Mouse (Mus musculus): Measurements from ENCODE around the gene Acp5.

Acp5 gene

DNA sequence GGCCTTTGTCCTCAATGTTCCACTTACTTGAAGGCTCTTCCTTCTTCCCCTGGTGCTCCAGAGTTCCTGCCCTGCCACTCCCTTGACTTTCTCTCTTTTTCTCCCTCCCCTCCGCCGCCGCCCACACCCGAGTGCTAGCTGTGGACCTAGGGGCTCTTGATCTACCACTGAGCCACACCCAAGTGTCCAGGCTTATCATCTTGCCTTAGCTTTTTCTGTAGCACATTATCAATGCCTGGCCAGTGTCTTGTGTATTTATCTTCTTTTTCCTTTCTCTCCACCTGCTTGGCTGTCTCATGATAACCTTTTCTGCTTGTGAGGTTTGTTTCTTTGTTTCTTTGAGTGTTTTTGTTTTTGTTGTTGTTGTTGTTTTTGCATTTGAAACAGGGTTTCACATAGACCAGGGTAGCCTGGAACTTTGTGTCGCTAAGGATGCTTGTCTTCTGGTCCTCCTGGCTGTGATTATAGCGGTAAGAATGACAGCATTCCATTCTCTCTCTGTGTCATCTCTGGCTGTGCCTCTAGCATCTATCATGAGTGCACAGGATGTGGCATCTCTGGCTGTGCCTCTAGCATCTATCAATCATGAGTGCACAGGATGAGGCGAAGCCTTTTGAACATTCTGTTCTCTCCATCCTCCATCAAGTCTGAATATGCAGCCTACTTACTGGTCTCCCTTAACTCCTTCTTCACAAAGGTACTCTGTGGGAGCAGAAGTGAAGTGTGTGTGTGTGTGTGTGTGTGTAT, at the start of gene Acp5:
Gene Acp5 (minus strand): TSS at position 68 of the 747 bp plus-strand sequence.
- in situ Hi-C loops (cut with MboI): no loop called here

DNA sequence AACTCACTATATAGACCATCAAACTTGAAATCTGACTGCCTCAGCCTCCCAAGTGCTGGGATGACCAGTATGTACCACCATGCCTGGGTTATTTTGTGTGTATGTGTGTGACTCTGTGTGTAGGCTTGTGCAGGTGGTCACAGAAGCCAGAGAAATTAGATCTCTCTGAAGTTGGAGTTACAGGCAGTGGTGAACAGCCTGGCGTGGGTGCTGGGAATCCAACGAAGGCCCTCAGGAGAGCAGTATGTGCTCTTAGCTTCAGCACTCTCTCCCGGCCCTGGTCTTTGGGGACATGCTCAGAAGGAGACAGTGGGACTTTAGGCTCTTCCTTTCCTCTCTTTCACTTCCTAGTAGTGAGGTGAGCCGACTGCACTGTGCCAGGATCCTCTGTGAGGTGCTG, 36.8 kb upstream of the Acp5 start:
- in situ Hi-C loops (cut with MboI): no loop called here

DNA sequence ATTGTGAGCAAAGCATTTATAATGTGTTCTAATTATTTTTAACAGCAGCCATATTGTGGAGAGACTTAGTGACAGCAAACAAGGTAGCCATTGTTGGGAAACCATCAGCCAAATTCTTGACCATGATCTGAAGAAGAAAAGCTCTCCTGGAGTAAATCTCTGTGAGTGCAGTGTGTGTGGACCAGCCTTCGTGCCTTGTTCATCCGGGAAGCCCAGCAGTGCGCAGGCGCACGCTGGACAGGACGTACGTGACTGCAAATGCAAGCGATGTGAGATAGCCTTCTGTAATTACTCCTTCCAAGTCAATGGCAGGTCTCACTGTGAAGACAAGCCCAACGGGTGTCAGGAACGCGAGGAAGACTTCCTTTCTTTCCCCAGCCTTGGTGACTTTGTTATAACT, 33.8 kb upstream of the Acp5 start:
- in situ Hi-C loops (cut with MboI): no loop called here

DNA sequence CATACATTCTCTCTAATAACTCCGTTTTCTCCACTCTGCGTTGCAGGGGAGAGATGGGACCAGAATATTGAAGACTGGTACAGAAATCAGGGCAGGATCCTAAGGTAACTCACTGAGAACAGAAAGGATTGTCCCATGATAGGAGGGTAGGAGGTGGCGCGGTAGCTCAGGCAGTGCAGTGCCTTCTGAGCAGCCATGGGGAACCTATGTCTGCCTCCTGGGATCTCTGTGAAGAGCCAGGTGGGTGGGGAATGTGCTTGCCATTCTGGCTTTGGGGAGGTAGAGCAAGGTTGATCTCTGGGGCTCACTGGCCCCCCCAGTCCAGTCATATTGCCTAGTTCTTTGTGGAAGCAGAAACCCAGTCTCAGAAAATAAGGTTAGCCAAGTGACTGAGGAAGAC, 32.2 kb upstream of the Acp5 start:
- in situ Hi-C loops (cut with MboI): no loop called here

DNA sequence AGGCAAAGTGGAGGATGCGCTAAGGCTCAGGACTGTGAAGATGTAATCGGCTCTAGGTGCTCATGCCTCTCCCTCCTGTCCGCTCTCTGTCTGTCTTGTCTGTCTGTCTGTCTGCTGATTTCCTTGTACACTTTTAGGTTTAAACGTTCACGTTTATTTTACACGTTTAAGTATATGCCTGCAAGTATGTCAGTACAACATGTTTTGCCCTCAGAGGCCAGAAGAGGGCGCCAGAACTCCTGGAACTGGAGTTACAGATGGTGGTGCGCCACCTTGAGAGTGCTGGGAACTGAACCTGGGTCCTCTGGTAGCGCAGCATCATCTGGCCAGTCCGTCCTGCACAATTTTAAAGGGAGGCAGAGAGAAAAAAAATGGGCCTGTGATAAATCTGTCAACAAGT, 31.2 kb upstream of the Acp5 start:
- in situ Hi-C loops (cut with MboI): no loop called here

DNA sequence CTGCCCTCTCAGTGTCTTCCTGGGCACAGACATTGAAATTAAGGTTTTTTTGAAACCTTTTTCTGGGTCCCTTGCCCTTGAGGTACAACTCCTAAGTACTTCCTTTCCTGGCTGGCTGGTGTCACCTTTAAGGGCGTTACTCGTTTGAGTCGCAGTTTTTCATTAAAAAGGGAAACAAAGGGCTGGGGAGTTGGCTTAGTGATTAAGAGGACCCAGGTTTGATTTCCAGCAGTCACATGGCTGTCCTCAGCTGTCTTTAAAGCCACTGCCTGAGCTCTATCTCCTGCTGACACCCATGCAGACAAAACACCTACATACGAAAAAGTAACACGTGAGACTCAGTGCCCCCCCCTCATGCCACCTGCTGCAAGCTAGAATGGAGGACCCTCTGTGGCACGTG, 30.5 kb upstream of the Acp5 start:
- in situ Hi-C loops (cut with MboI): no loop called here

DNA sequence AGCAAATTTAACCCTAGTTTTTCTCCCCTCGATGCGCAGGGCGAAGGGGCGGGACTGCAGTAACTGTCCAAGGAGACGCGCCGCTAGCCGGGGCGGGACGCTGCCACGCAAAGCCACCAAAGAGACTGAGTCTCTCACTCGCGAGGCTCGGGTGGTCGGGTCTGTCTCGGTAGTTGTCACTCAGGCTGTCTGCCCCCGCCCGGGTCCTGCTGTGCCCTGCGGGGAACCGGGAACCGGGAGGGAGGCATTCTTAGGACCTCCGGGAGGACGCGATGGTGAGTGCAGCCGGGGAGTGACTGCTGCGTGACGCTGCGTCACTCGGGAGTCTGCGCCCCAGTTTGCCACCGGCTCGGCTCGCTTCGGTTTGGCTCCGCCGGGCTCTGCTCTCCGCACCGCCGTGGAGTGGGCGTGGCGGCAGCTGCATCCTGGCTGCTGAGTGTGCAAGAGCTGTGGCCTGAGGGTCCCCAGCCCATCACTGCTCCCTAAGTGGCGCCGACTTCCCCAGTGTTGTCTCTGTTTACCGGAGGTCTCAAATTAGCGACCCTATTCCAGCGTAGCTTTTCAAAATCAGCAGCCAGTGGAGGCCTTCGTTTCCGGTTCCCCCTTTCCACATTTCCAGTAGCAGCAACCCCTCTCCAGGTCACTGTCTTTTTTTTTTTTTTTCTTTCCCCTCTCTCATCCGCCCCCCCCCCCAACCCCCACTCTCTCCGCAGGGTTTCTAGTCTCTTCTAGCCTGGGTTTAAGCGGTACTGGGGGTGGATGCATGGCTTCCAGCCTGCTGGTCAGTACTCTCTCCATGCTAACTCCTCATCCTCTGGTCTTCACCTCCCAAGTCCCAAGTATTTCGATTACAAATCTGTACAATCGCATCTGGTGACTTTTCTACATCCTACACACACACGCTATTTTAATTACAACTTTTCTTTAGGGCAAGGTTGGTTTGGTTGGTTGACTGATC, 29.5 kb upstream of the Acp5 start:
- in situ Hi-C loops (cut with MboI): no loop called here

DNA sequence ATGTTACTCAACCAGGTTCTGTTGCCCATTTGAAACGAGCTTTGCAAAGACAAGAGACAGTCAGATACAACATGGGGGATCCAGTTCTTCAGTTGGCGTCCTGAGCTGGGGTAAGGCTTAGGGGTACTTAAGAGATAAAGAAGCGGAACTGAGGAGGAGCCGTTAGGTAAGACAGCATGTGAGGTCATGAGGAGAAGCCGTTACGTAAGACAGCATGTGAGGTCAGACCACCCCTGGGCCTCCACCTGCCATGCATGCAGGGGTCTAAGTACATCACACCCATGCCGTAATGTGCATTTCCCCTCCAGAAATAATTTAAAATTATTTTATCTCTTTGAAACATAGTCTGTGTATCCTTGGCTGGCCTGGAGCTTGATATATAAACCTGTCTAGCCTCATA, 27.4 kb upstream of the Acp5 start:
- in situ Hi-C loops (cut with MboI): no loop called here

DNA sequence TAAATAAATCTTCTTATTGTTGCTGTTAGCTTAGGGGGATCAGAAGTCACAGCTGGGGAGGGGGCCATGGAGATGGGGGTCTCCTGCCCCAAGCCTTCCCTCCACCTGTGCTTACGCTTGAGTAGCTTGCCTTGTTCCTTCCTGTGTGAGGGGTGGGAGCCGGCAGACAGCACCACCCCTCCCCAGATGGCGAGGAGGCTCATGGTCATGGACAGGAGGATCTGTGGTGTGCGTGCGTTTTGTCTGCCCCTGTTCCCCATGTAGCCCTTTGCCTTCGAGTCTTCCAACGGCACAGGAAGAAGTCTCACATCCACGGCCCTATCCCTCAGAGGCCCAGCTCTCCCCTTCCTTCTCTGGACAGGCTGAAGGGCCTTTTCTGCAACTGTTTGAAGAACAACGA, 26.8 kb upstream of the Acp5 start:
- in situ Hi-C loops (cut with MboI): no loop called here

DNA sequence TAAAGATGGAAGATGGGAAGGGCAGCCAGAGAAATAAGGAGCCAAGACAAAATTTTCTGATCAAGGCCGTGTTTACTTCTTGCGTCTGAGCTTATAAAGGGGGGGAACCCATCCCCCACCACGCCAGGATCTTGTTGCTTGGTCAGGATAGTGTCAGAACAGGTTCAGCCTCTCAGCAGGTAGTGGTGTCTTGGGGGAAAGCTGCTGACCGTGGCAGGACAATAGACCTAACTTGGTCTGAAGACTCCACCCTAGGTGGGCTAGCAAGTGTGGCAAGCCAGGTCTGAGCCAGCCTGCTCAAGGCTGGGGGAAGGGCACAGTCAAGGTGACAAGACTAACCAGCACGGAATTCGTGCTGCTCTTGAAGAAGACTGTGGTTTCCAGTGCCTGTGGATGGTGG, 25.8 kb upstream of the Acp5 start:
- in situ Hi-C loops (cut with MboI): no loop called here

DNA sequence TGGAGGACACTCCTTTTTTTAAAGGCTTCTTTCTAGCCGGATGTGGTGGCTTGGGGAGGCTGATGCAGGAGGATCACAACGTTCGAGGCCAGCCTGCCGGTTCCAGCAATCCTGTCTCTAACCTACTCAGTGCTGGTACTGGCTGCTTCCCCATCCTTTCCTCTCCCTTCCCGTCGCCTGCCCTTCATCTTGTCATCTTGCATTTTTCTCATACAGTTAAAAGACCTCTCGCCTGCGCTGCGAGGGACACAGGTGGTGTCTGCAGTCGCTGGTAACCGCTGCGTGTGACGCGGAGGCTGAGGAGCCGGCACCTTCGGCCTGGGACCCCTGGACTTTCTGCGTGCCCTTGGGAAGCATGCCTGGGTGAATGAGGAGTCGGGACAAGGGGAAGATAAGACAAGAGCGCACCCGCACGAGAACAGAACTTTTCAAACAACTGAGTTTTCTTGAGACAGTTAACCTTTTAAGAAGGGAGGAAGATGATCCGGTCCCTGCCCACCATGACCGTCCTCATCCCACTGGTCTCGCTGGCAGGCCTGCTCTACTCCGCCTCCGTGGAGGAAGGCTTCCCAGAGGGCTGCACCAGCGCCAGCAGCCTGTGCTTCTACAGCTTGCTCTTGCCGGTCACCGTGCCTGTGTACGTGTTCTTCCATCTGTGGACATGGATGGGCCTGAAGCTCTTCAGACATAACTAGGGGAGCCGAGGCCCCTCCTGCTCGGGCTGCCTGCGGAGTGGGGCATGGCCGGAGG, 22.2 kb upstream of the Acp5 start:
- in situ Hi-C loops (cut with MboI): loop anchor here (10.0 kb wide), 2 partner anchors 67 to 93 kb away; partner anchors contain the start of gene Zfp809

DNA sequence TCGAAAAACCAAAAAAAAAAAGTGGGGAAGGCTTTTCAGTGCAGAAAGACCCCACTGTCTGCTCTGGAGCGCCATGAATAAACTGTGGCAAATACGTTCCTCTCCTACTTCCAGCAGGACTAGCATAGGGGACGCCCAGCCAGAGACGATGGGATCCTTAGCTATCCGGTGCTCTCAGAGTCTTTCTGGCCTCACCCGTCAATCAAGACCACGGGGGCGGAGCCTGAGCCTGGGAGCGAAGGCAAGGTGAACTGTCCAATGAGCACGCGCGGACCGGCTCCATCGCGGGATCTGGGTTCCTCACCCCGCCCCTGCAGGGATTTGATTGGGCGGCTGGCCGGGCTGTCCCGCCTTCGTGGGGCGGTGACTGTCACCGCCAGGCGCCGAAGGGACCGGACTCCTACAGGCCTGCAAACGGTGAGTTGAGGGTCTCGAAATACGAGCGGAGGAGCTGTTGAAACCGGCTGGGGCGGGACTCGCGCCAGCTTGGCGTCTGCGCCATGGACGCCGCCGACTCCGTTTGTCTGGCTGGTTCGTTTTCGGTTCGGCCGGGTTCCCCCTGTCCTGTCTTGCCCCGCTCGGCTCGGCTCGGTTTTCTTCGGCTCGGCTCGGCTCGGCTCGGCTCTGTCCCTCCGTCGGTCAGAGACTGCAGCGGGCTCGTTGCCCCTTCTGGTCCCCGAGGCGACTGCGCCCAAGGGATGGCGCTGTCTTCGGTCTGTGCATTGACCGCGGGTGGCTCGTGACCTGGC, 21.2 kb upstream of the Acp5 start, which contains the start of gene Pigyl:
Gene Pigyl (plus strand): TSS at position 350 of the 749 bp plus-strand sequence.
- in situ Hi-C loops (cut with MboI): loop anchor here (10.0 kb wide), 2 partner anchors 68 to 92 kb away; partner anchors contain the start of gene Zfp809

DNA sequence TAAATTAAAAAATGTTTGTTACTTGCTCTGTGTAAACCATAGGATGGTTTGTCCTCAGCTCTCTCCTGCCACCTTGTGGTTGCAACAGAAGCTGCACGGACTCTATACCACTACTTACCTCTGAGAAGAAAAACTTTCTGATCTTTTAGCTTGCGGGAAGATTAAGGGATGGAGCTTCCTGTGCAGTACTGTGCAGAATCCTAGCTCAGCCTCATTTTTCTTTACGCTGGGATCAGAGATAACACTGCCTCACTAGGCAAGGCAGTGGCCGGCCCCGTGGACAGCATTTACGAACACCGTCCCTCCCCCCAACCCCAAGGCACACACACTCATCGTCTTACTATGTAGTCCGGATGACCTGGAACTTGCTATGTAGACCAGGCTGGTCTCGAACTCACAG, 20.1 kb upstream of the Acp5 start:
- in situ Hi-C loops (cut with MboI): loop anchor here (10.0 kb wide), 2 partner anchors 69 to 91 kb away; partner anchors contain the start of gene Zfp809

DNA sequence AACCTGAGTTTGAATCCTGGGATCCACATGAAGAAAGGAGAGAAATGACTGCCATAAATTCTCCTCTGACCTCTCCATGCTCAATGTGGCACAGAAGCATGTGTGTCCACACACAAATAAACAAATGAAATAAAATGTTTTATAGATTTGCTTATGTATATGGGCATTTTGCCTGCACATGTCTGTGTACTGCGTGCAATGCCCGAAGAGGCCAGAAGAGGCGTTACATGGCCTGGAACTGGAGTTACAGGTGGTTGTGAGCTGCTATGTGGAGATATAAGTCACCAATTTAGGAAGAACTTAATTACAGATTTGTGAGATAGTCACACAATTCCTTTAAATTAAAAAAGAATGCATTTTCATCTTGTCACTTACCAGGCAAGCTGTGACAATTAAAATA, 18.3 kb upstream of the Acp5 start:
- in situ Hi-C loops (cut with MboI): loop anchor here (10.0 kb wide), 2 partner anchors 71 to 89 kb away; partner anchors contain the start of gene Zfp809

DNA sequence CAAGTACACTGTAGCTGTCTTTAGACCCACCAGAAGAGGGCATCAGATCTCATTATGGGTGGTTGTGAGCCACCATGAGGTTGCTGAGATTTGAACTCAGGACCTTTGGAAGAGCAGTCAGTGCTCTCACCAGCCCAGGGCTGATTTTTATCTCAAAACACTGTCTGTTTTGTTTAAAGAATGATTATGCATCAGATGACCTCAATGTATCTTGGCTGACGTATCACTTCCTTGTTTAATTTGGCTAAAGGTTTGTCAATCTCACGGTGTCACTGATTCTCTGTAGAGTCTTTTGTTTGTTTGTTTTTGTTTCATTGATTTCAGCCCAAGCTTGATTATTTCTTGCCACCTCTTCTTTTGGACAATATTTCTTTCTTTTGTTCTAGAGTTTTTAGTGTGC, 15.4 kb upstream of the Acp5 start:
- in situ Hi-C loops (cut with MboI): loop anchor here (10.0 kb wide), 2 partner anchors 74 to 86 kb away; partner anchors contain the start of gene Zfp809

DNA sequence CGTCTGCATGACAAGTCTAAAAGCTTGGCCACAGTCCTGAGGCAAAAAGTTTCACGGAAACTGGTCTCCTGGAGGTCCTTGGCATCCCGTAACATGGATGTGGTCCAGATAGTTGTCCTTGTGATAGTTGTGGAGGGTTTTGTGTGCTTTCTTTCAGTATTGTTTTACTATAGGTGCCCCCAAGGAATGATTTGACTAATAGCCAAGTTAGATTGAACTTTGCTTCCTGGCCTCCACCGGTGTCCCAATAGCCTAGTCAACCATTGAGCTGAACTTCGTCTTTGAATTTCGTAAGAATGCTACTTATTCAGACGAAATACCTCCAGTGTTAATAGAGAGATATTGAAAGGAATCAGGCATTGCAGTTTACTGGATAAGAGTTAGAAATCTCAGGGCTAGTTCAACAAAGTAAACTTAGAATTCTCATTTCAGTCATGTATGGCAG, 14.8 kb upstream of the Acp5 start:
- in situ Hi-C loops (cut with MboI): loop anchor here (10.0 kb wide), 2 partner anchors 75 to 85 kb away; partner anchors contain the start of gene Zfp809

DNA sequence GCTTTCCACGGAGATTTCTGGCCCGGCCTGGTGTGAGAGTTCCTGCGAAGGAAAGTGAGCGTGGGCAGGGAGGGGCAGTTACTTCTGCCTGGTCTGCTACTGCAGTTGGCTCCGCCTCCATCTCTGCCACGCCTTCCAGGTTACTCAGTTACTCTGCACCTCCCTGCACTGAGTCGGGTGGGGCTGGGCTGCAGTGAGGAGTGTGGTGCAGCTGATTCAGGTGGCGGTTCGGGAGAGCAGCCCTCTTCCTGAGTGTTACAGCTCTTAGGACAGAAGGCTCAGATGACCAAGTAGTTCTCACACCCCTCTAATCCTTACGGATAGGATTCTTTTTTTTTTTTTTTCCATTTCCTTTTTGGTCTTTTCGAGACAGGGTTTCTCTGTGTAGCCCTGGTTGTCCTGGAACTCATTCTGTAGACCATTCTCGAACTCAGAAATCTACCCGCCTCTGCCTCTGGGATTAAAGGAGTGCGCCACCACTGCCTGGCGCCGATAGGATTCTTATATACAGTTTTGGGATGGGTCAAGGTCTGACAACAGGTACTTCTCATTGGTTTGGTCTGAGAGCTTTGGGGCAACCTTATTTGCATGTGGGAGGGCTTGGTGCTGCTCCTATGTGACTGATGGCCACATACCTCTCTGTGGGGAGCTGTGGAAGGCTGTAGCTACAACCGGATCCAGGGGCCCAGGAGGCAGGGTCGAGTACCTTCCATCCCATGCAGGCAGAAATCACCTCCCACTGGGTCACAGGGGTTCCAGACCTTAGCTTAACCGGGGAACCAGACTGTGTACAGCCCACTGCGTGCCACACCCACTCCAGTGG, 14.1 kb upstream of the Acp5 start:
- in situ Hi-C loops (cut with MboI): loop anchor here (10.0 kb wide), 2 partner anchors 75 to 85 kb away; partner anchors contain the start of gene Zfp809

DNA sequence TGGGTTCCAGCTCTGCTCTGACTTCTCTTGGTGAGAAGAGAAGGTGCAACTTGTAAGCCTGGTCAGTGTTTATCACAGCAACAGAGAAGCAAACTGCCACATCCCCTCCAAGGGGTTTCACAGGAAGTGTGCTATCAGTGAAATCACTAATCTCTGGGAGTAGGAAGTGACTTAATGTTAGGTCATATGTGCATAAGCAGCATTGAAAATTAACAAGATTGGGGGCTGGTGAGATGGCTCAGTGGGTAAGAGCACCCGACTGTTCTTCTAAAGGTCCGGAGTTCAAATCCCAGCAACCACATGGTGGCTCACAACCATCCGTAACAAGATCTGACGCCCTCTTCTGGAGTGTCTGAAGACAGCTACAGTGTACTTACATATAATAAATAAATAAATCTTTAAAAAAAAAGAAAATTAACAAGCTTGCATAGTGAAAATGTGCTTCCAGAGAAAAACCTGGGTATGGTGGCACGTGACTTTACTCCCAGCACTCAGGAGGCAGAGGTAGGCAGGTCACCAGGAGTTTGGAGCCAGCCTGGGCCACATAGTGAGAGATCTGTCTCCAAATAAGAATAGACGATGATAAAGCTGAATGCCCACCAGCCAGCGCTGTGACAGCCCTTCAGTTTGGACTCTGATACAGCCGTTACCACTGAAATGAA, 8.9 kb upstream of the Acp5 start:
- in situ Hi-C loops (cut with MboI): no loop called here
